Mouse (Mus musculus) induced T-regulatory cell, adult 2 months (primary cell): ENCODE results near the gene Tomm34.
A peak's percentile ranks its signal among the peaks of the same experiment; 100 is the strongest.

Source experiments
- DNase-seq: peaks from one replicate; pipeline ENCODE4 v3.0.0-alpha.2; 2012; ENCODE audit warnings: low read depth

Tomm34 gene

DNA sequence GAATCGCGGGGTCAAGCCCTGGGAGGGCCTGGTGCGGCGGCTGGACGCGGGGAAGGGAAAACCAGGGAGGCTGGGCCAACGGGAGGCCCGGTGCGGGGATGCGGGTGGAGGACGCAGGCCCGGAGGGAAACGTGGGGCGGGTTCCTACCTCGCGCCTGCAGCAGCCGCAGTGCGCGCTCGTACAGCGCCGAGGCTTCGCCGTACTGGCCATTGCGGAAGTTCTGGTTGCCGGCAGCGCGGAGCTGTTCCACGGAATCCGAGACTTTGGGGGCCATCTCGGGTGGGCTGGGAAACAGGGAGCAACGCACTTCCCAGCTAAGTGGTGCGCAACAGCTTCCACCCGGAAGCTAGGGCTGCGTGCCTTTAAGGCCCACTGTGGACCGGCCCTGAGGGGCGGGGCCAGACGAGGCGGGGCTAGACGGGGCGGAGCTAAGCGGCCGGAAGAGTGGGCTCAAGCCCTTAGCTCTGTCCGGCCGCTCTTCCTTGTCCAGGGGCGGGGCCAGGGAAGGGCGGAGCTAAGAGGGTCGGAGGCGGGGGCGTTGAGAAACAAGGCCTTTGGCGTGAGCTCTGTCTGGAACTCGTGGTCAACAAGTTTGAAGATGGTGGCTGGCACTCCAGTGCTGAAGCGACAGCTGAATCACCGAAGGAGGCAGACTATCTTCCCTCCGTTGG, at the start of gene Tomm34:
TSS of gene Tomm34 (minus strand) at position 405 of the 672 bp plus-strand sequence.
- peak; percentile 94 for DNase-seq

DNA sequence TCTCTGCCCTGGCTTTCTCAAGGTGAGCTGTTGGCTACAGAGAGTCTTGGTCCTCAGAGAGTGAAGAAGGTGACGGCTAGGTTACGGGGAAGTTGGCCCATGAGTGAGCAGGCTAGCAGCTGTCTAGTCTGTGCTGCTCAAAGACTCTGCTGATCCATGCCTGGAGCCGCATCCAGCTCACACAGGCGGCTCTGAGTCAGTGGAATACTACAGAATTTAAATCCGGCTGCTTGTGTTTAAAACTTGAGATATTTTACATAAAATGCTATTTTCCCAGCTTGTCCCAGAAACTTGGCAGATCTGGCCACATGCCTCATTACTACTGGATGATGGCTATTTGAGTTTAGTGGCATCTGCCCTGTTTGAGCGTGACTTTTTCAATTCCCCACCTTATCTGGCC, 48.5 kb upstream of the Tomm34 start:
- DNase-seq = no peak

DNA sequence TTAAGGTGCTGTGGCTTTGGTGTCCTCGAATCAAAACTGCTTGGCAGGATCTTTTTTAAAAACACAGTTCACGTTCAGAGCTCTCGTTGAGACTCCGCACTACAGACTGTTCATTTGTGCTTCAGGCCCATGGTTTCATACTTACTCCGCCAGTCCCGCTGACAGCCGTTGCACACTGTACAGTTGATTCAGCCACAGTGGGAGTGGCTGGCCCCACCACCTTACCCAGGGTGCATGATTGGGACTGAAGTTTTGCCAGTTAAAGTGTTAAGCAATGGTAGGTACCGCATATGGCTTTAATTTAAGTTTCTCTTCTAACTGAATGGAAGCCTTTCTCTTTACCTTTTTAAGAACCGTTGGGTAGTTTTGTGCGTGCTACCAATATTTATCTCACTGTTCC, 44.6 kb upstream of the Tomm34 start:
- DNase-seq = no peak

DNA sequence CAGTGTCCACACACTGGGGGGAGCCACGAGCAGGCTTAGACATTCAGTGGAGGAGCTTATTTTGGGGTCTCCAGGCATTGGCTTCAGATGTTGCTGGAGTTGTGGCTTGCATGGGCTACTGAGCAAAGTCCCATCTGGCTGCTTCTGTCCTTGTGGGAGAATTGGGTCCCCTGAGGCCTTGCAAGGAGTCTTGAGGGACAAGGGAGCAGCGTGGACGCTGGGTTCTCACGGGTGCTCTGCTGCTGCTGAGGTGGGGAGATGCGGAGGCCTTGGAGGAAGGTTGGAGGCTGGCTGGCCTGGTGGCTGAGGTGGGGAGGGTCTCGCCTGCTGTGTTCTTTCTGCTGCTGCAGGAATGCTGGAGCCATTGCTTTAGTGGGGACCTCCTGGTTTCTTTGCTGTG, 43.1 kb upstream of the Tomm34 start:
- no peak for DNase-seq

DNA sequence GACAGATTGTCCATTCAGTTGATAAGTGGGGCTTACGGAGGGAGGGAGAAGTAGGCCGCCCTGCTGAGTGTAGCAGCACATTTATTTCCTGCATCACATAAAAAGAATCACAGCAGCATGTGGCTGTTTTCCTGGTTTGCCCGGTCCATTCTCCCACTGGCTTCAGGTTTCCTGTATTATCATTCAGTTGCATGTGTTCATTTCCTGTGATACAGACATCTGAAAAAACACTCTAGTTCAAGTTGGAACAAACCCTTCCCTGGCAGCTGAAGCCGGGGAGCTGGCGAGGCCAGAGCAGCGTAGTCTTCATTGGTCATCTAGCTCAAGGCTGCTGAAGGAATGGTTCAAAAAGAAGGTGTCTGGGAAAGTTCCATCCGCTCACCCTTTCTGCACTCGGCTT, 40.6 kb upstream of the Tomm34 start:
- no peak for DNase-seq

DNA sequence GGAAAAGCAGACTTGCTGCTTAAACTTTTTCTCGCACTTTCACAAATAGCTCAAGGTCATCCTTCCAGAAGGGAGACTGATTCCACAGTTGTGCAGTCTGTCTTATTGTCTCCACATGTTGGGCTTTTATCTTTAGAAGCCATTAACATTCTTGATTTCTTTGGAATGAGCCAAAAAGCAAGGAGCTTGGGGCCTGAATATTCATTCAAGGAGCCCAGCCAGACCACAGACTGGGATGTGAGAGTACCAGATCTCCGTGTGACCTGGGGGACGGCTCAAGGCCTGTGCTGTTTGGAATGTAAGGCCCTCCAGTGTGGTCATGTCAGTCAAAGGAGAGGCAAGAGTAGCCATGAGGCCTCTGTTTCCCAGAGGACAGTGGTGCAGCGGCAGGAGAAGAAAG, 37.5 kb upstream of the Tomm34 start:
- no peak for DNase-seq

DNA sequence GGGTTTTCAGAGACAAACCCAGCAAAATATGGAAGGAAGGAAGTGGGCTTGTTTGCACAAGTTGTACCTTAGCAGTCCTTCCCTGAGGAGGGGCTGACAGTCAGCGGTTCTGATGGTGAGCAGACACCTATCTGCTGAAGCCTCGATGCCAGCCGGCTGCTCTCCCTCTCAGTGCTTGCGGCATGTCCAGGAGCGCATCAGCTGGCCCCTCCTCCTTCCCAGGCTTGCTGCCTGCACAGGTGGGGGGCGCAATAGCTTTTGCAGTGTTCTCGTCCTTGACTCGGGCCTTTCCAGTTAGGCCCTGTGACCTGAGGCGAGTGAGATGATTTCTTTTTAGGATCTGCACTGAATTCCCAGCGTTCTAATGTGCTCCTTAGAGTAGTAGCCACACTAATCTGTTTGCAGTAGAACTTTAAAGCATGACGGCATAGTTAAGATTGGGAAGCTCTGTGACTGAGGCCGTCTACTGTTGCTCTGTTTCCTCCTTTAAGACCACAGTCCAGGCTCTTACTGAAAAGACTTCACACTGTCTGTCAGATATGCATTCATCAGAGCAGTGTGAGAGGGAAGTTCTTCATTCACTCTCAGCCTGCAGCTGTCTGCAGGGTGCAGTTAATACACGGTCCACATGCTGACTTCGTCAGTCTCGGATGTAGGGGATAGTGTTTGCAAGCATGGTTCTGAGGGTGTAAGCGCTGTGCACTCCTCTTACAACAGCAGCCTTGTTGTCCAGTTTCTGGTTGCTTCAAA, 36.3 kb upstream of the Tomm34 start:
- DNase-seq = no peak

DNA sequence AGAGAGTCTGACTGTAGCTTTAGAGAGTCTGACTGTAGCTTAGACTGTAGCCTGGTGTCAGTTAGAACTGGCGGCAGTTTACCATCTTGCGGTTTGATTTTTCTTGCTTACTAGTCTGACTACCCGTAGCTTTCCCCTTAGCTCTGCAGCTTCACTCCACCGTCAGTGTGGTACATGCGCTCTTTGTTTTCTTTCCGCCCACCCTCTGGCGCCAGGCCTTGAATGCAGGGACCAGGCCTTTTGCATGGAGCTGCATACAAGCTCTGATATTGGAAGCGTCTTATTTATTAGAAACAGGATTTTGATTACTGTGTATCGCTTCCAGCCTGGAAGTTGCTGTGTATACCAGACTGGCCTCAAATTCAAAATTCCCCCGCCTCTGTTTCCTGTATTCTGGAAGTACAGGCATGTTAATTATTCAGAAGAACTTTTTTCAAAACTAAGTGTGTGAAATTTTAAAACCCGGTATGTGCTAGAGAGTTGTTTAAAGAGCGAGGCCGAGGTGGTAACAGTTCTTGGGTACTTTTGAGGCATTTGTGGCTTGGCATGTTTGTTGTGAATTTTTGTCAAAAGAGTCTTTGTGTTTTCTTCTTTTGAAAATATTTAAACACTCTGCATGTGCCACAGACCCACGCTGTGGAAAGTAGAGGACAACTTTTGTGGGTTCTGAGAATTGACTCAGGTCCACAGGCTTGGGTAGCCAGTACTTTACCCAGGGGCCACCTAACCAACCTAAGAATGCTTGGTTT, 35.5 kb upstream of the Tomm34 start:
- no peak for DNase-seq

DNA sequence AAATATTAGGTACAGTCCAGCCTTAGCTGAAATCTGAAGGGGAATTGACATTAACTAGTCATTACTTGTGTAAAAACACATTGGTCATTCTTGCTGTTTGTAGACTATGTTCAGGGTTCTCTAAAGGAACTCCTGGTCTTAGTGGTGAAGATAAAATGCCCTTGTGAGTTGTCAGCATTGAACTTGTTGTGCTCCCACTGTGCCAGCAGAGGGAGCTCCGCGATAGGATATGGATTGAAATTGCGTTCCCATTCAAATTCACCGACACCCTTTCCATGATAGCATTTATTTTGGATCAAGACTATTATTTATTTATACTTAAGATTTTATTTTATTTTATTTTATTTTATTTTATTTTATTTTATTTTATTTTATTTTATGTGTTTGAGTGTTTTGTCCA, 32.5 kb upstream of the Tomm34 start:
- DNase-seq = peak; percentile 77

DNA sequence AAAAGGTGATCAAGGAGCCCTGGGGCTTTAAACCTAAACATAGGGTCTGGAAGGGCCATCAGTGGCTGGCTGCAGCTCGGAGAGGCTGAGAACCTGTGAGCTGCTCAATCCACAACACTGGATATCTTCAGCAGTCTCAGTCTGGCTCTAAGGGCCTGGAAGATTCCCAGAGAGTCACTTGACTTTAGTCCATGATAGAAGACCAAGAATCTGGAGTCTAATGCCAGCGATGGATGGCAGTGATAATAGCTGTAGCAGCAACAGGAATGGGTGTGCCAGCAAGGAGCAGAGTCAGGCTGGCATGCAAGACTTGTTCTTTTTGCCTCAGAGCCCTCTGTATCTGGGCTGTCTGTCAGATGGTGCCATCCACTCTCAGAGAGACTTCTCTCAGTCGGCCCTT, 31.4 kb upstream of the Tomm34 start:
- DNase-seq = no peak

DNA sequence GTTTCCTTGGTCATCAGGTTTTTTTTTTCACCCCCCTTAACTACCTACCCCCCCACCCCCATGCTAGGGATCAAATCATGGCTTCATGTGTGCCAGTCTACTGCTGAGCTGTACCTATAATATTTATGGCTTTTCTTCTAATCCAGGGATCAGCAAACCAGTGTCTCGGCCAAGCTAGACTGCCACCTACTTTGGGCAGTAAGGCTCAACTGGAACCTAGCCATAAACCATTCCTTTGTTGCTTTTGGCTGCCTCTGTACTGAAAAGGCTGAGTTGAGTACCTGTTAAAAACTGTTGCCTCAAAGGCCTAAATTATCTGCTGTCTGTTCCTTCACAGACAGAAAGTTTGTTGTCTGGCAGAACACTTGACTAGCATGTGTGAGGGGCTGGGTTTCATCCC, 31.0 kb upstream of the Tomm34 start:
- DNase-seq = no peak

DNA sequence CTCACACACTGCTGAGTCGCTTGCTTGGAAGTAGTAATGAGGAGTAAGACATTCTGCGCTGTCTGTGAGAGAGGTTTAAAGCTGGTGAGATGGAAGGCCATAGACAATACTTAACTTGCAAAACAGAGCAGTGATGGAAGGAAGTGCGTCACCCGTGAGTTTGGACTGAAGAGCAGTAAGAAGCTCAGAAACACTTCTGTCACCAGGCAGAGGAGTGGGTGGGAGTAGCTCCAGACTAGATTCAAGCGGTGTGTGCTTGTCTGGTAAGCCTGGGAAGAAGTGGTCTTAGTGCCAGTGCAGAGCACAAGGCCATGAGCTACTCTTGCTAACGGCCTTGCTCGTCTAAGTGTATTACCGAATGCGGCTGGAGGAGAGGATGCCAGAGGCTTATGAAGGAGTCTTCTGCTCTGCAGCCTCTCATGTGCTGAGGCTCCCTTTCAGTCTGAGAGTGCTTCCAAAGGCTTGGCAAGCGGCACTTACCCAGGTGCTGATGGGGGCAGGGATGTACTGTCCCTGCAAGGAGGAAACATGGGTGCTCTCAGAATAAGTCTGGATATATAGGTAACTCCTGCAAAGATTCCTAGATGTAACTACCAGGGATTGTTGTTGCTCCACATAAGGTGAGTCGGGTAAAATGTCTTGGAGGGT, 27.8 kb upstream of the Tomm34 start:
- DNase-seq = no peak

DNA sequence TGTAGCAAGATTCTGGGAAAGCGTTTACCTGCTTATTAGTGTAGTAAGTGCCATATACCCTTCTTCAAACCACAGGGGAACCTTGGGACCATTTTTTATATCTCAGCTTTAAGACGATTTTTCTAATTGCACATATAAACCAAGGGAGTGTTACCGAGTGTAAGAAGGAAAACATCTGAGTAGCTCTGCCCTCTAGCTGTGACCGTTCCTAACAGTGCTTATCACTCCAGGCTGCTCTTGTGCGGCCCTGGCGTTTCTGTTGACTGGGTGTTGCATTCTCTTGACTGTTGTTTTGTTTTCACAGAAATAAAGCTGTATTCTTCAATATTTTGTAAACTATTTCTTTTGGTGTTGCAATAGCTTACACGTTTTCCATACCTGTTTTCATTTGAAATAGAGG, 23.2 kb upstream of the Tomm34 start:
- DNase-seq = peak; percentile 48

DNA sequence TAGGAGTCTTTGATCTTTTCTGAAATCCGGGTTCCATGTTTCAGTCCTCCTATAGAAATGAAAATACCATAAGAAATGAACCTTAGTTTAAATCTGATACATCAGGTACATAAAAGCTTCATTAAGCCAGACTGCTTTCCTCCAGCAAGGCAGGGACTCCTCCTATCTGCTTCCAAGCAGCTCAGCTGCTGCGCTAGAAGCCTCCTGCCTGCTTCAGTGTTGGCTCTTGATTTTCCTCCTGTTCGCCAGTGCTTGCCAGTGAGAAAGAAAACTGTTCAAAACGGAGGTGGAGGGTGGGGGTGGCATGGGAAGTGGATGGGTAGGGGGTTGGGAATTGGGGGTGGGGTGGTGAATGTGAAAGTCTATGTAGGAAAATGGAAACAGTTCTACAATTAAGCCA, 18.5 kb upstream of the Tomm34 start:
- DNase-seq = no peak

DNA sequence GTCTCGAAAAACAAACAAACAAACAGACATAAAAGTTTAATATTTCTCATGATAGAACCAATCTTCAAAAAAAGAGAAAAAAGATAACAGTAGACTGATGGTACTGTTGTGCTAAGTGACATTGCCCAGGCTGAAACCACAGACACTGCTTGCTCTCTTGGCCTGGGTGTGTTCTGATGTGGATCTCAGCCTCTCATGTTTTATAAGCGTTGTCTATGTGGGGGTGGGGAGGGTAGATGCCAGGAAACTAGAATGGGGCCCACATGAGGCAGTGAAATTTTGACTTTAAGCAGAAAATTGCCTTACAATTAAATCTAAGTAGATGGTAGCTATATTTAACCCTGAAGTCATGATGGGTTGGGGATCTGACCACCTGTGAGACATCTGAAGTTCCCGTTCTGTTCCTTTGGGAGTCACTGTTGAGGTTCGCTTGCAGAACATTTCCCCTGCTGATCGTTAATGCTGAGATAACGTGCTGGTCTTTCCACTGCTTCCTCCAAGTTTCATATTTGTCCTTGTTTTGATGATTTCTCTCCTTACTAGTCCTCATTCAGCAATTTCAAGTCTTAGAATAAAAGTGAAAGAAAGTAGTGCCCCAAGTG, 16.5 kb upstream of the Tomm34 start:
- peak; percentile 60 for DNase-seq

DNA sequence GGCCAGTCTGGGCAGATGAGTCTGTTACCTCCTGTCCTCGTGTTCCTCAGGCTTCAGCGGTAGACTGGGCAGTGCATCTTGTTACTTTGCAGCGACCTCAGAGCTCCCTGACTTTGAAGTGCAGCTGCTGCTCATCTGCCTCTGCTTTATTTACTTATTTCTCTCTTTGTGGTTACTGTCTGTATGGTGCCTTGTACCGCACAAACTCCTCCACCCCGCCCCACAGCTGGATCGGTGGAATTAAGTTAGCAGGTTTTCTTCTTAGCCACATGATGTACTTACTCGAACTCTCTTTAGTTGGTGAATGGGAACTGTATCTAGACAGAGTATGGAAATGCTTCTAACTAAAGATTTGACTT, 13.4 kb upstream of the Tomm34 start:
- DNase-seq = peak; percentile 82

DNA sequence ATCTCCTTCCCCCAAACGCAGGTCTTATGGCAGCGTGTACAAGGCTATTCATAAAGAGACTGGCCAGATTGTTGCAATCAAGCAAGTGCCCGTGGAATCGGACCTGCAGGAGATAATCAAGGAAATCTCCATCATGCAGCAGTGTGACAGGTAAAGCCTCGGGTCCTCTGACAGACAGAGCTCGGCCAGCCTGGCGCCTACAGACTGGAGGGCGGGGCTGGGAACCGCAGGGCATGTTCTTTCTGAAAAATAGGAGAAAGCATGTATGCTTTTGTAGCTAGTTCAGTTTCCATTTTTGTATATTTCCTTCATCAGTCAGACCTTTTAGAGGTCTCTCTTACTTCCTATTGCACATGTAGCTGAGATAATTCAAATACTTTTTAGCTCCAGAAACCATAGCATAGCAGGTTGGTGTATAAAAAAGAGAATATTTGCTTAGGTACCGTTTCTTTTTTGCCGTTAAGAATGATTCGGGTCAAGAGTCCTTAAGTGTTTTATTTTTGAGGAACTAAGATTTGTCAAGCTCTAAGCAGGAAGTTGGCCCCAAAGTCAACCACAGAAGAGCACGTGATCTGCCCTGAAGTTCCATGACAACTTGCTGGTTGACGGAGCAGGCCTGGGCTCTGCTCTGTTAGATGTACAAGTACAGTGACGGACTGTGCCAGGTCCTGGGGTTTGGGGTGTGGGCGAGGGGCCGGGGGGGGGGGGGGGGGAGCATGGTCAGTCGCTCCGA, 12.8 kb upstream of the Tomm34 start:
- DNase-seq = peak; percentile 94

DNA sequence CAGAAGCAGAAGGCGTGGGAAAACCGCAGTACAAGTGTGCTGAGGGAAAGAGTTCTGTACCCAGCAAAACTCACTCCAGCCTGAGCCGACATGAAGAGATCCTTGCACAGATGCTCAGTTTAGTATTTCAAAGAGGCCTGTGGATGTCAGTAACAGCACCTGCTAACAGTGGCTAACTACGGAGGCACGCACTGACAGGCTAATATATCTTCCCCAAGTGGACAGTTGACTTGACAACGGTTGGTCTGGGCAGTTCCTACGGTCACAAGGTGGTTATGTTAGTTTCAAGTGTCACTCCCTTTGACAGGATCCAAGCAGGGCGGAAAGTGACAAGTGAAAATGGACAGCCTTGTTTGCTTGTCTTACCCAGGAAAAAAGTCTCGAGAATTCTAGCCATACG, 11.2 kb upstream of the Tomm34 start:
- no peak for DNase-seq

DNA sequence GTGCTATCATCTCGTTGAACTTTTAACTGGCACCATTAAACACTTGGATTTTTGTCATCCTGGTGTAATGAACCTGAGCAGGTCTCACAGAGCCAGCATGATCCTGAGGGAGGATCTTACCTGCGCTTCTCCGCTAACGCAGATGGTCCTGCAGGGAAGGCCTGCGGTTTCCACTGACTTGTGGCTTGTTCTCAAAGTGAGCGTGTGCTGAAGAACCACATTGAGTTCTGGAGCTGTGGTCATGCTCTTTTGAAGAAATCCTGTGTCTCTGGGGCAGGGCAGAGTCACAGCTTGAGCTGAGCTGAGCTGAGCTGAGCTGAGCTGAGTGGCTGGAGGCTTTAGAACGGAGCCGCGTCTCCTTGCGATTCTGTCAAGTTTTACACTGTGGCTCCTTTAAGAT, 10.6 kb upstream of the Tomm34 start:
- peak; percentile 51 for DNase-seq

DNA sequence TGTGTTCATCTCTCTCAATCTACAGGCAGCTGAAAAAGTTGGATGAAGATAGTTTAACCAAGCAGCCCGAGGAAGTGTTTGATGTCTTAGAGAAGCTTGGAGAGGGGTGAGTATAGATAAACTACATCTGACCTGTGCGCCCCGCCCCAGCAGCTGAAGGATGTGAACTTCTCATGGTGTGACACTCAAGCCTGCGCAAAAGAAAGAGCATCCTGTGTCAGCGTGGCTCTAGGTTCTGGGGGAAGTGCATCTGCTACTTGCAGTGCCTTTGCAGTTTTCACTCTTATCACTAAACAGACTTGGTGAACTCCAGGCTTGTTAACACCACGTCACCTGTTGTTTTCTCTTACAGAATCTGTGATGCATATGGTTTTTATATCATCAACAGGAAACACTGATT, 8.5 kb upstream of the Tomm34 start:
- DNase-seq = peak; percentile 93

DNA sequence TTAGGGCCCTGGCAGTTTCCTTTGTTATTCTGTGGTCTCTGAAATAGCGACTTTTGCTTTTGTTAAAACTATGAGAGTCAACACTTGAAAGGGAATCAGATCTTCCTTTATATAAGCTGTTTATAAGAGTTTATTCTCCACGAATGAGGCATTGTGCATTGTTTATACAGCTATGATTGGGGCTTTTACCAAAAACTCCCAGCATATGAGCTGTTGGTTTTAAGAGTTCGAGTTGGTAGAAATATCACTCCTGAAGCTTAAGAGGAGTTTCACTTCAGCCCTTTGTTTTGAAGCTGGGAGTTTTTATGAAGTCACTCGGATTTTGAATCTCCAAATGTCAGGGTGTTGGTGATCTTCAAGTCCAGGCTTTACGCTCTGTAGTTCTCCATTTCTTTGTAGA, 6.9 kb upstream of the Tomm34 start:
- peak; percentile 78 for DNase-seq
